Mouse (Mus musculus): ENCODE data around the gene Stk19.

Gene Stk19

GRCm38 (mm10) chr17:34836856-34837221 is at the start of gene Stk19, which contains the start of gene Dxo:
Stk19 (minus strand) TSS chr17:34836945.
Dxo (plus strand) TSS chr17:34837019.
- DNase-seq = peak; percentile 95

GRCm38 (mm10) chr17:34885615-34886014 is 48.9 kb upstream of the Stk19 start:
- DNase-seq = no peak

- DNase-seq = no peak
These were observed 48.0 kb upstream of the Stk19 start for GRCm38 (mm10) chr17:34884704-34885103.

GRCm38 (mm10) chr17:34883332-34883731 is 46.6 kb upstream of the Stk19 start:
- DNase-seq = no peak

GRCm38 (mm10) chr17:34881683-34882310 is 45.1 kb upstream of the Stk19 start, which contains the start of gene Gm20547:
Gm20547 (minus strand) TSS chr17:34882042.
- DNase-seq = no peak

- no peak for DNase-seq
These were observed 44.4 kb upstream of the Stk19 start for GRCm38 (mm10) chr17:34881166-34881565.

- DNase-seq = no peak
These were observed 42.7 kb upstream of the Stk19 start, which contains the start of gene Zbtb12 for GRCm38 (mm10) chr17:34879336-34879879. Zbtb12 (plus strand) TSS chr17:34879483.

- no peak for DNase-seq
These were observed 37.6 kb upstream of the Stk19 start for GRCm38 (mm10) chr17:34874321-34874720.

GRCm38 (mm10) chr17:34865981-34866380 is 29.2 kb upstream of the Stk19 start:
- DNase-seq = no peak

- no peak for DNase-seq
These were observed 25.8 kb upstream of the Stk19 start, which contains the start of gene Cfb for GRCm38 (mm10) chr17:34862416-34863081. Cfb (minus strand) TSS chr17:34862518.

- peak; percentile 38 for DNase-seq
These were observed 25.1 kb upstream of the Stk19 start for GRCm38 (mm10) chr17:34861704-34862415.

GRCm38 (mm10) chr17:34860514-34860913 is 23.8 kb upstream of the Stk19 start:
- DNase-seq = no peak

GRCm38 (mm10) chr17:34858670-34859069 is 21.9 kb upstream of the Stk19 start:
- DNase-seq = no peak

- DNase-seq = peak; percentile 68
These were observed 19.1 kb upstream of the Stk19 start for GRCm38 (mm10) chr17:34855825-34856224.

GRCm38 (mm10) chr17:34854761-34855160 is 18.0 kb upstream of the Stk19 start:
- no peak for DNase-seq

GRCm38 (mm10) chr17:34853511-34853910 is 16.8 kb upstream of the Stk19 start:
- DNase-seq = no peak

GRCm38 (mm10) chr17:34850517-34851125 is 13.9 kb upstream of the Stk19 start:
- DNase-seq = no peak

GRCm38 (mm10) chr17:34849722-34850516 is 13.2 kb upstream of the Stk19 start, which contains the start of the genes Skiv2l and Nelfe:
Skiv2l (minus strand) TSS chr17:34850210.
Nelfe (plus strand) TSS chr17:34850391.
- DNase-seq = peak; percentile 98

GRCm38 (mm10) chr17:34847615-34848014 is 10.9 kb upstream of the Stk19 start:
- DNase-seq = no peak

- no peak for DNase-seq
These were observed 10.4 kb upstream of the Stk19 start for GRCm38 (mm10) chr17:34847192-34847591.

GRCm38 (mm10) chr17:34844884-34845283 is 8.1 kb upstream of the Stk19 start:
- DNase-seq = no peak

- no peak for DNase-seq
These were observed 4.1 kb upstream of the Stk19 start for GRCm38 (mm10) chr17:34840736-34841307.

Measured in lung, postnatal 14 days (tissue).